12 mouse cellular contexts compared by ENCODE assay signal in the genomic region with DNA sequence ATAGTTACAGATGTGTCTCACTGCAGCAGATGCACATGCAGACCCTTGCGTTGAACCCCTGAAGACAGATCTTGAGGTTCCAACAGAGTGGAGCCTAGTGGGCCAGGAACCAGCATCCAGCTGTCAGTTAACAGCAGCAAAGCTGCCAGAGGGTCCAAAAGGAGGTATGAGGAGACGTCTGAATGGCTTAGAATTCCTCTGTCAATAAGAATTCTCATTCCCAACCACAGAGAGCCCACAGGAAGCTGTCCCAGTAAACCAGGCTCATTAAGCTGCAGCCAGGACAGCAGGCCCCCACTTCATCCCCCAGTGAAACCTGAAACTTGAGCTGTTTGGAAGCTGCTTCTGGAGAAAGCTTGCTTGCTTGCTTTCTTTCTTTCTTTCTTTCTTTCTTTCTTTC.
DNase-seq lines count a peak whose midpoint lies in the region; ATAC-seq lines count a peak whose summit lies in the region.
"Had no signal": no experiment of that assay in that cellular context is flagged by ENCODE, and none has a peak within 500 bp of the region (broad histone marks: within the 10 kb centered on the region; RNA-seq: fewer than 3 reads in every experiment).

No protein-coding gene starts in this region.

- WGBS in hindbrain, embryonic 13.5 days: 46% methylated on average over 2 of the region's 2 CpGs
- 49% methylated on average over 2 of the region's 2 CpGs for WGBS in hindbrain, embryonic 14.5 days
- WGBS in embryonic facial prominence, embryonic 11.5 days: 26% methylated on average over 2 of the region's 2 CpGs
- whole genome bisulfite sequencing in hindbrain, embryonic 15.5 days: 46% methylated on average over 2 of the region's 2 CpGs

- no peaks in the 10 kb centered on the region for H3K36me3 ChIP-seq in hindbrain, embryonic 13.5 days
- no peaks in the 10 kb centered on the region for H3K36me3 ChIP-seq in hindbrain, embryonic 14.5 days (replicated peaks; ENCODE audit: control insufficient read depth, insufficient read depth)
- no peaks in the 10 kb centered on the region for H3K36me3 ChIP-seq in embryonic facial prominence, embryonic 11.5 days (replicated peaks; ENCODE audit: control insufficient read depth, insufficient read depth, low read depth, low read length)
- no peaks in the 10 kb centered on the region for H3K36me3 ChIP-seq in hindbrain, embryonic 15.5 days

- H3K4me3 ChIP-seq in hindbrain, embryonic 13.5 days: no peak overlapping the region
- H3K4me3 ChIP-seq in hindbrain, embryonic 14.5 days (replicated peaks; ENCODE audit: low read length): no peak overlapping the region
- H3K4me3 ChIP-seq in embryonic facial prominence, embryonic 11.5 days (ENCODE audit: low read depth, low read length): no peak overlapping the region
- no peak overlapping the region for H3K4me3 ChIP-seq in hindbrain, embryonic 15.5 days
- H3K4me3 ChIP-seq: gastrocnemius, adult 2 months; layer of hippocampus, adult 2 months had no signal

- DNase-seq in hindbrain, embryonic 14.5 days (ENCODE audit: low spot score): no peak
- peak; percentile 17 for DNase-seq in MN1 (ENCODE audit: low spot score)
- DNase-seq in embryonic facial prominence, embryonic 11.5 days (ENCODE audit: low spot score): peak; percentile 76
- DNase-seq in gastrocnemius, postnatal 10 days: no peak
- DNase-seq in layer of hippocampus, postnatal 14 days (ENCODE audit: low spot score in 2 of 2): no peak
- DNase-seq in layer of hippocampus, adult 8-10 months (ENCODE audit: low spot score in 2 of 2): no peak
- DNase-seq: cerebellum, postnatal 36 days; gastrocnemius, adult 2 months had no signal

- H3K9me3 ChIP-seq in hindbrain, embryonic 13.5 days: no peaks in the 10 kb centered on the region
- no peaks in the 10 kb centered on the region for H3K9me3 ChIP-seq in hindbrain, embryonic 14.5 days (ENCODE audit: control insufficient read depth, low read length)
- H3K9me3 ChIP-seq in embryonic facial prominence, embryonic 11.5 days (replicated peaks; ENCODE audit: control insufficient read depth, low read length): no peaks in the 10 kb centered on the region
- no peaks in the 10 kb centered on the region for H3K9me3 ChIP-seq in hindbrain, embryonic 15.5 days

- H3K9ac ChIP-seq in hindbrain, embryonic 13.5 days: no peak overlapping the region
- no peak overlapping the region for H3K9ac ChIP-seq in hindbrain, embryonic 14.5 days
- H3K9ac ChIP-seq in embryonic facial prominence, embryonic 11.5 days (replicated peaks; ENCODE audit: low read length): no peak overlapping the region
- no peak overlapping the region for H3K9ac ChIP-seq in hindbrain, embryonic 15.5 days
- H3K9ac ChIP-seq: liver, embryonic 14.5 days had no signal

- no peak overlapping the region for H3K4me2 ChIP-seq in hindbrain, embryonic 13.5 days
- H3K4me2 ChIP-seq in hindbrain, embryonic 14.5 days (replicated peaks): no peak overlapping the region
- H3K4me2 ChIP-seq in embryonic facial prominence, embryonic 11.5 days (ENCODE audit: low read depth, low read length): no peak overlapping the region
- no peak overlapping the region for H3K4me2 ChIP-seq in hindbrain, embryonic 15.5 days

- no peak for ATAC-seq in hindbrain, embryonic 13.5 days (ENCODE audit: low FRiP score)
- ATAC-seq in hindbrain, embryonic 14.5 days (ENCODE audit: low FRiP score): no peak
- no peak for ATAC-seq in embryonic facial prominence, embryonic 11.5 days (replicated peaks; ENCODE audit: insufficient number of reproducible peaks, low FRiP score, low TSS enrichment, low read depth)
- ATAC-seq in hindbrain, embryonic 15.5 days (ENCODE audit: low FRiP score, low read depth): no peak

- H3K4me1 ChIP-seq in hindbrain, embryonic 13.5 days (replicated peaks): peaks cover 9% of the 10 kb centered on the region
- H3K4me1 ChIP-seq in hindbrain, embryonic 14.5 days (replicated peaks; ENCODE audit: control insufficient read depth, insufficient read depth, low read length): 0 out of 2 replicates have a peak, but pooled peaks cover 4% of the 10 kb centered on the region
- no peaks in the 10 kb centered on the region for H3K4me1 ChIP-seq in embryonic facial prominence, embryonic 11.5 days (ENCODE audit: control insufficient read depth, insufficient read depth, low read length)
- peaks cover under 1% of the 10 kb centered on the region; the same call in 1 of the 2 replicates for H3K4me1 ChIP-seq in hindbrain, embryonic 15.5 days (replicated peaks)

- peak overlapping the region; percentile 52; the same call in 1 of the 2 replicates for H3K27ac ChIP-seq in hindbrain, embryonic 13.5 days
- H3K27ac ChIP-seq in hindbrain, embryonic 14.5 days: no peak overlapping the region
- peak overlapping the region; percentile 80; the same call in 1 of the 2 replicates for H3K27ac ChIP-seq in embryonic facial prominence, embryonic 11.5 days (replicated peaks; ENCODE audit: low read depth, low read length)
- H3K27ac ChIP-seq in hindbrain, embryonic 15.5 days (replicated peaks): 0 out of 2 replicates have a peak overlapping the region, but pooled peaks have one; percentile 6
- H3K27ac ChIP-seq: gastrocnemius, adult 2 months; layer of hippocampus, adult 2 months; liver, embryonic 14.5 days had no signal

- no peaks in the 10 kb centered on the region for H3K27me3 ChIP-seq in hindbrain, embryonic 13.5 days
- H3K27me3 ChIP-seq in hindbrain, embryonic 14.5 days (ENCODE audit: control insufficient read depth, insufficient read depth, low read length): no peaks in the 10 kb centered on the region
- no peaks in the 10 kb centered on the region for H3K27me3 ChIP-seq in embryonic facial prominence, embryonic 11.5 days (ENCODE audit: control insufficient read depth, insufficient read depth, low read length)
- no peaks in the 10 kb centered on the region for H3K27me3 ChIP-seq in hindbrain, embryonic 15.5 days

Comparison
In these comparisons a context has a peak if more than half of its experiments do, and no peak if none do; other contexts are left out.
1. DNase-seq: peak in MN1 (single experiment) and embryonic facial prominence, embryonic 11.5 days (single experiment); none in hindbrain, embryonic 14.5 days (single experiment), gastrocnemius, postnatal 10 days (single experiment), layer of hippocampus, postnatal 14 days (0 of 2) and layer of hippocampus, adult 8-10 months (0 of 2).